Mouse (Mus musculus): ENCODE measurements at regions not wholly inside any gene's neighbourhood (a gene's known extent, or its start where the extent isn't known, plus 50 kb on each side); places are given as distances from the start of the nearest gene placed in this dataset.

DNA sequence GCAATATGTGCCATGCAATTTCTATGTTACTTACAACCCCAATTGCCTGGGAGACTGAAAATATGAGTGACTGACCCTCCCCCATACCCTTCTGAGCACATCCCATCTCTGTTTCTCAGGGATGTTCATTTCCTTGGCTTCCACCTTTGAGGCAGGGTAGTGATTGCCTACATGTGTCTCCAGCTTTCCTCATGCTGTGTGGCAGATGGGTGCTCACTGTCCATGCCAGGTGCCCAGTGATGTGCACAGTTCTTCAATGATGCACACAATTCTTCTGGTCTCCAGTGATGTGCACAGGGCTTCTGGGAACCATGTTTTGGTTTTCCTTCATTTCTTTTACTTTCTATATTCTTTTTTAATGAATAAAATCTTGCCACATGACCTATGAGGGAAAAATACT is 821.4 kb upstream of the 2610301B20Rik start:
- no peak for TF ChIP-seq POLR2A (IDR thresholded peaks at IDR 0.05; ENCODE audit: borderline replicate concordance, insufficient read depth, low read length)
- no peak for TF ChIP-seq CTCF (IDR thresholded peaks at IDR 0.05; ENCODE audit: borderline replicate concordance, insufficient read depth, low read depth, low read length)

Measured in cerebellum, adult 2 months (tissue).